Mouse (Mus musculus) cerebellum, adult 2 months (tissue): ENCODE measurements around the gene Ncam1.

Source experiments
- CTCF ChIP-seq: fragments of 200-500 bp; IDR thresholded peaks from 2 replicates; pipeline ENCODE4 v1.5.1; 2011; ENCODE audit warnings: low read depth, mild to moderate bottlenecking, control low read depth, low read length, moderate library complexity, borderline replicate concordance; ENCODE audit not compliant: insufficient read depth
- POLR2A ChIP-seq: fragments of 200-500 bp; IDR thresholded peaks from 2 replicates; pipeline ENCODE4 v1.6.1; 2011; ENCODE audit warnings: low read length, control low read depth, borderline replicate concordance; ENCODE audit not compliant: insufficient read depth

GRCm38 (mm10) chr9:49606717-49607116 lies 192.0 kb downstream of the Ncam1 start:
- TF ChIP-seq POLR2A (no peak), CTCF (no peak)
